Mouse (Mus musculus): ENCODE data around the gene Bahcc1.

- TF ChIP-seq POLR2A (IDR thresholded peaks at IDR 0.05; ENCODE audit: extremely low read depth, insufficient read depth, low read length) (no peak), CTCF (IDR thresholded peaks at IDR 0.05; ENCODE audit: low read depth, low read length) (no peak)
These were observed 10.7 kb downstream of the Bahcc1 start for GRCm38 (mm10) chr11:120243531-120243820.

Data from liver, adult 2 months (tissue).